Mouse (Mus musculus): Measurements from ENCODE around the gene Arvcf.

DNA sequence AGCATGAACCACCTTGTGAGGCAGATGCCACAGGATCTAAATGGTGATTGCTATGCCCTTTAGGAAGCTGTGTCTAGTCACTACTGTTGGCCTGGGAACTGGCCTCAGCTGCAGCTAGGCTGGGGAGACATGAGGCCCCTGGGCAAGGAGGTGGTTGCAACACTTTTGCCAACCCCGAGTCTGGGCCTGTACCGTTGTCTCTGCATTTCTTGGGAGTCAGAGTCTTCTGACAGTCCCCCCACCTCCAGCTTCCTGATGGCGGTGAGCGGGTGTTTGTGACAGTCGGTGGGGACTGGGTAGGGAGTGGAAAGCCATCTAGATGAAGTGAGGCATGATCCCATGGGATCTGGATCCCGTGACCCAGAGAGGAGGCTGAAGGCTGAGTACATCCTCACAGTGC, 107.4 kb downstream of the Arvcf start:
- TF ChIP-seq CTCF (IDR thresholded peaks at IDR 0.05; ENCODE audit: low read depth) (no peak), EP300 (IDR thresholded peaks at IDR 0.05; ENCODE audit: low read depth) (no peak)
